Mouse (Mus musculus): Measurements from ENCODE around the gene Abcb9. TPM values are rescaled to one million over a fixed set of nuclear protein-coding genes. Genes with fewer than 3 reads are reported as not detected.

Gene Abcb9
- polyA plus RNA-seq, 2 experiments, result 2.6 to 3.1 TPM

GRCm38 (mm10) chr5:124082447-124082846 is 13.2 kb downstream of the Abcb9 start:
- Histone ChIP-seq H3K36me3 (replicated peaks; ENCODE audit: control insufficient read depth, insufficient read depth, low read depth) (no peaks in the 10 kb centered on the region), H3K4me2 (ENCODE audit: low read depth) (no peak overlapping the region), H3K27ac (no peak overlapping the region), H3K4me1 (replicated peaks; ENCODE audit: control insufficient read depth in 2 of 2, insufficient read depth in 2 of 2, low read length in 1 of 2) (0 out of 4 replicates have a peak, but pooled peaks cover 0 to 4% of the 10 kb centered on the region in 2 experiments), H3K4me3 (ENCODE audit: insufficient read depth in 1 of 2, low read depth in 2 of 2, low read length in 2 of 2) (no peak overlapping the region), H3K9me3 (ENCODE audit: control insufficient read depth, low read length) (no peaks in the 10 kb centered on the region), H3K9ac (replicated peaks) (no peak overlapping the region), H3K27me3 (ENCODE audit: control insufficient read depth, insufficient read depth, low read length) (no peaks in the 10 kb centered on the region)
- ATAC-seq (ENCODE audit: insufficient read depth) (no peak), DNase-seq (ENCODE audit: low read depth in 3 of 3, low spot score in 3 of 3) (no peak)
- WGBS (ENCODE audit: insufficient replicate concordance), result 74% methylated on average over 10 of the region's 10 CpGs
- TF ChIP-seq EP300 (IDR thresholded peaks at IDR 0.05; ENCODE audit: low read depth) (no peak), CTCF (IDR thresholded peaks at IDR 0.05; ENCODE audit: low read depth) (no peak)

GRCm38 (mm10) chr5:124079880-124080279 is 15.7 kb downstream of the Abcb9 start:
- Histone ChIP-seq H3K4me1 (replicated peaks; ENCODE audit: control insufficient read depth in 2 of 2, insufficient read depth in 2 of 2, low read length in 1 of 2) (peaks cover 0 to 18% of the 10 kb centered on the region in 2 experiments; a peak in 2 of 4 replicates), H3K9ac (replicated peaks) (no peak overlapping the region), H3K4me3 (ENCODE audit: insufficient read depth in 1 of 2, low read depth in 2 of 2, low read length in 2 of 2) (no peak overlapping the region), H3K36me3 (replicated peaks; ENCODE audit: control insufficient read depth, insufficient read depth, low read depth) (no peaks in the 10 kb centered on the region), H3K27ac (no peak overlapping the region), H3K27me3 (ENCODE audit: control insufficient read depth, insufficient read depth, low read length) (no peaks in the 10 kb centered on the region), H3K4me2 (ENCODE audit: low read depth) (no peak overlapping the region), H3K9me3 (ENCODE audit: control insufficient read depth, low read length) (no peaks in the 10 kb centered on the region)
- ATAC-seq (ENCODE audit: insufficient read depth) (no peak), DNase-seq (ENCODE audit: low read depth in 3 of 3, low spot score in 3 of 3) (no peak)
- no peak for TF ChIP-seq EP300 (IDR thresholded peaks at IDR 0.05; ENCODE audit: low read depth)
- no peak for TF ChIP-seq CTCF (IDR thresholded peaks at IDR 0.05; ENCODE audit: low read depth)
- WGBS (ENCODE audit: insufficient replicate concordance), result 56% methylated on average over 17 of the region's 17 CpGs

GRCm38 (mm10) chr5:124078794-124079416 is 16.7 kb downstream of the Abcb9 start:
- Histone ChIP-seq H3K36me3 (replicated peaks; ENCODE audit: control insufficient read depth, insufficient read depth, low read depth) (no peaks in the 10 kb centered on the region), H3K9me3 (ENCODE audit: control insufficient read depth, low read length) (no peaks in the 10 kb centered on the region), H3K4me1 (replicated peaks; ENCODE audit: control insufficient read depth in 2 of 2, insufficient read depth in 2 of 2, low read length in 1 of 2) (peaks cover 0 to 23% of the 10 kb centered on the region in 2 experiments; a peak in 2 of 4 replicates), H3K4me2 (ENCODE audit: low read depth) (no peak overlapping the region), H3K27ac (no peak overlapping the region), H3K4me3 (ENCODE audit: insufficient read depth in 1 of 2, low read depth in 2 of 2, low read length in 2 of 2) (no peak overlapping the region), H3K27me3 (ENCODE audit: control insufficient read depth, insufficient read depth, low read length) (no peaks in the 10 kb centered on the region), H3K9ac (replicated peaks) (no peak overlapping the region)
- ATAC-seq (ENCODE audit: insufficient read depth), result no peak
- WGBS (ENCODE audit: insufficient replicate concordance), result 57% methylated on average over 9 of the region's 9 CpGs
- TF ChIP-seq EP300 (IDR thresholded peaks at IDR 0.05; ENCODE audit: low read depth) (no peak), CTCF (IDR thresholded peaks at IDR 0.05; ENCODE audit: low read depth) (no peak)
- DNase-seq (ENCODE audit: low read depth in 3 of 3, low spot score in 3 of 3), result no peak

GRCm38 (mm10) chr5:124077856-124078460 is 17.6 kb downstream of the Abcb9 start:
- Histone ChIP-seq H3K4me1 (replicated peaks; ENCODE audit: control insufficient read depth in 2 of 2, insufficient read depth in 2 of 2, low read length in 1 of 2) (peaks cover 0 to 23% of the 10 kb centered on the region in 2 experiments; a peak in 2 of 4 replicates), H3K9ac (replicated peaks) (no peak overlapping the region), H3K36me3 (replicated peaks; ENCODE audit: control insufficient read depth, insufficient read depth, low read depth) (no peaks in the 10 kb centered on the region), H3K27ac (no peak overlapping the region), H3K27me3 (ENCODE audit: control insufficient read depth, insufficient read depth, low read length) (no peaks in the 10 kb centered on the region), H3K4me3 (ENCODE audit: insufficient read depth in 1 of 2, low read depth in 2 of 2, low read length in 2 of 2) (no peak overlapping the region), H3K9me3 (ENCODE audit: control insufficient read depth, low read length) (no peaks in the 10 kb centered on the region), H3K4me2 (ENCODE audit: low read depth) (no peak overlapping the region)
- DNase-seq (ENCODE audit: low read depth in 3 of 3, low spot score in 3 of 3) (no peak), ATAC-seq (ENCODE audit: insufficient read depth) (no peak)
- 65% methylated on average over 6 of the region's 6 CpGs for WGBS (ENCODE audit: insufficient replicate concordance)
- TF ChIP-seq CTCF (IDR thresholded peaks at IDR 0.05; ENCODE audit: low read depth) (no peak), EP300 (IDR thresholded peaks at IDR 0.05; ENCODE audit: low read depth) (no peak)

- WGBS (ENCODE audit: insufficient replicate concordance), result 55% methylated on average over 13 of the region's 13 CpGs
- TF ChIP-seq EP300 (IDR thresholded peaks at IDR 0.05; ENCODE audit: low read depth) (no peak), CTCF (IDR thresholded peaks at IDR 0.05; ENCODE audit: low read depth) (no peak; the same call in 1 of the 2 replicates)
- no peaks in the 10 kb centered on the region for H3K9me3 ChIP-seq (ENCODE audit: control insufficient read depth, low read length)
- DNase-seq (ENCODE audit: low read depth in 3 of 3, low spot score in 3 of 3) (no peak), ATAC-seq (ENCODE audit: insufficient read depth) (no peak)
- no peaks in the 10 kb centered on the region for H3K27me3 ChIP-seq (ENCODE audit: control insufficient read depth, insufficient read depth, low read length)
- no peak overlapping the region for H3K9ac ChIP-seq (replicated peaks)
- no peak overlapping the region for H3K4me2 ChIP-seq (ENCODE audit: low read depth)
- no peak overlapping the region for H3K4me3 ChIP-seq (ENCODE audit: insufficient read depth in 1 of 2, low read depth in 2 of 2, low read length in 2 of 2)
- no peaks in the 10 kb centered on the region for H3K36me3 ChIP-seq (replicated peaks; ENCODE audit: control insufficient read depth, insufficient read depth, low read depth)
- peaks cover 0 to 23% of the 10 kb centered on the region in 2 experiments; a peak in 2 of 4 replicates for H3K4me1 ChIP-seq (replicated peaks; ENCODE audit: control insufficient read depth in 2 of 2, insufficient read depth in 2 of 2, low read length in 1 of 2)
- no peak overlapping the region for H3K27ac ChIP-seq
These were observed 18.4 kb downstream of the Abcb9 start for GRCm38 (mm10) chr5:124077241-124077640.
